Mouse (Mus musculus): ENCODE results near the gene Acsm5. TPM values are rescaled to one million over a fixed set of nuclear protein-coding genes. Genes with fewer than 3 reads are reported as not detected.
"Not testable (repeated sequence)": the region's sequence is repeated elsewhere in the genome, so short reads cannot be mapped to it uniquely, and the experiment has no call there.

Gene Acsm5
- total and polyA plus RNA-seq, 3 experiments, result not detected

DNA sequence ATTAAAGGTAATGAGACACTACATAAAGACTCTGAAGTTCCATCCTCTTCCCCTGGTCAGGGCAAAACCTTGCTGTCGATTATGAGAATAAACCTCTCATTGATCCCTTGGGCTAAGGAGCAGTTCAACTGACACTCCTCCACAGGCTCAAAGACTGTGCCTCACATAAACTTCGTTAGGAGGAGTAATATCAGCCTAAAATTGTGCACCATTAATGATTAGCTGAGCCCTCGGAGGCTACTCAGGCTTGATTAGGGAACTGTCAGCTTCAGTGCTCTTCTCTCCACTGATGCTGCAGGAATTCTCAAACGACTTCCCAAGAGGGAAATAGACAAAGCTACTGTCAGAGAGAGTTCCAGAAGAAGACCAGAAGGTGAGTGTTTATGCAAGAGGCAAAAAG lies 42.2 kb downstream of the Acsm5 start:
- no peak overlapping the region for H3K4me3 ChIP-seq (ENCODE audit: control insufficient read depth in 1 of 2, insufficient read depth in 1 of 2, low read depth in 2 of 2, low read length in 2 of 2)
- no peak for TF ChIP-seq CHD1 (IDR thresholded peaks at IDR 0.05; ENCODE audit: low read depth, low read length)
- no peaks in the 10 kb centered on the region for H3K36me3 ChIP-seq (ENCODE audit: control insufficient read depth in 1 of 2, insufficient read depth in 2 of 2, low read length in 2 of 2)
- H3K79me2 ChIP-seq (ENCODE audit: control insufficient read depth, insufficient read depth, low read length, poor library complexity), result no peaks in the 10 kb centered on the region
- no peaks in the 10 kb centered on the region for H3K4me1 ChIP-seq (ENCODE audit: control insufficient read depth in 1 of 2, insufficient read depth in 2 of 2, low read length in 2 of 2)
- no peaks in the 10 kb centered on the region for H3K9me3 ChIP-seq (replicated peaks; ENCODE audit: insufficient read depth, low read length)
- no peak for DNase-seq (ENCODE audit: low read depth, low spot score)
- no peak overlapping the region for H3K27ac ChIP-seq (ENCODE audit: control insufficient read depth, low read depth, low read length)
- no peaks in the 10 kb centered on the region; a peak in 1 of 4 replicates for H3K27me3 ChIP-seq (ENCODE audit: control insufficient read depth in 1 of 2, insufficient read depth in 2 of 2, low read length in 2 of 2)
- H3K9ac ChIP-seq (ENCODE audit: control insufficient read depth, low read depth, low read length, poor library complexity, severe bottlenecking), result no peak overlapping the region

DNA sequence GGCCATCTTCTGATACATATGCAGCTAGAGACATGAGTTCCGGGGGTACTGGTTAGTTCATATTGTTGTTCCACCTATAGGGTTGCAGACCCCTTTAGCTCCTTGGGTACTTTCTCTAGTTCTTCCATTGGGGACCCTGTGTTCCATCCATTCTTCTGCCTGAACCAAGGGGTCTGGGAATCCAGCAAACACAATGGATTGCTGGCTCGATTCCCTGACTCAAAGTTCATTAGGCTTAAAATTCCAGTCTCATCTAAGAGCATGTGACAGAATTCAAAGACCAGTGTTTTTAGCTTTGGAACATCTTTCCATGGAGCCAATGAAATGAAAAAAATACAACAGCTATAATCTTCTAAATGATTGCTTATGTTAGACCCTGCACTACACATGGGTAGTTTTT lies 43.2 kb downstream of the Acsm5 start:
- H3K9ac ChIP-seq (ENCODE audit: control insufficient read depth, low read depth, low read length, poor library complexity, severe bottlenecking); H3K27ac ChIP-seq (ENCODE audit: control insufficient read depth, low read depth, low read length); H3K27me3 ChIP-seq (ENCODE audit: control insufficient read depth in 1 of 2, insufficient read depth in 2 of 2, low read length in 2 of 2); H3K4me3 ChIP-seq (ENCODE audit: control insufficient read depth in 1 of 2, insufficient read depth in 1 of 2, low read depth in 2 of 2, low read length in 2 of 2); H3K9me3 ChIP-seq (replicated peaks; ENCODE audit: insufficient read depth, low read length); H3K36me3 ChIP-seq (ENCODE audit: control insufficient read depth in 1 of 2, insufficient read depth in 2 of 2, low read length in 2 of 2); H3K79me2 ChIP-seq (ENCODE audit: control insufficient read depth, insufficient read depth, low read length, poor library complexity); DNase-seq (ENCODE audit: low read depth, low spot score); H3K4me1 ChIP-seq (ENCODE audit: control insufficient read depth in 1 of 2, insufficient read depth in 2 of 2, low read length in 2 of 2): not testable (repeated sequence)

DNA sequence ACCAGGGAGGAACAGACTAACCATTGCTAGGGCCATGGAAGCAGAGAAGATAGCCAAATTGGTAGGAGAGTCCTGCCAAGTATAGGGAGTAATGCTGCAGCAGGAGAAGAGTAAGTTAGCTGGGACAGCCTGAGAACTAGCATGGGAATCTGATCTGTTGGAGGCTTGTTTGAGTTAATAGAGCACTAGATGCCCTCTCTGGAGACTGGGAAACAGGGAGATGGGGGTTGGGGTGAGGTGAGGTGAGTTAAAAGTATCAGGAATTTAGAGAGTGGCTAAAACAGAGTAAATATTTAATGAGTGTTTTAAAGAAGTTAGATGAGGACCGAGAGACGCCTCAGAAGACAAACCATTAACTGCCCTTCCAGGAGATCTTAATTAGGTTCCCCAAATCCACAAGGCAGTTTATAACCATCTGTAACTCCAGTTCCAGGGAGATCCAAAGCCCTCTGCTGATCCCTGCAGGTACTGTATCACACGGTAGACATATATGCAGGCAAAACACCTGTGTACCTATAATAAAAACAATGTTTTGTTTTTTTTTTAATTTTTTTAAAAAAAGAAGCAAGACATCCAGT lies 75.4 kb downstream of the Acsm5 start:
- H3K9ac ChIP-seq (ENCODE audit: control insufficient read depth, low read depth, low read length, poor library complexity, severe bottlenecking), result no peak overlapping the region
- H3K4me1 ChIP-seq (ENCODE audit: control insufficient read depth in 1 of 2, insufficient read depth in 2 of 2, low read length in 2 of 2), result no peaks in the 10 kb centered on the region
- H3K79me2 ChIP-seq (ENCODE audit: control insufficient read depth, insufficient read depth, low read length, poor library complexity), result no peaks in the 10 kb centered on the region
- DNase-seq (ENCODE audit: low read depth, low spot score), result no peak
- no peak overlapping the region for H3K27ac ChIP-seq (ENCODE audit: control insufficient read depth, low read depth, low read length)
- TF ChIP-seq POLR2AphosphoS5 (IDR thresholded peaks at IDR 0.05; ENCODE audit: borderline replicate concordance, low read depth, low read length) (no peak), ELF1 (IDR thresholded peaks at IDR 0.05; ENCODE audit: low read depth, low read length) (no peak), JUND (IDR thresholded peaks at IDR 0.05; ENCODE audit: low read depth, low read length) (no peak)
- H3K36me3 ChIP-seq (ENCODE audit: control insufficient read depth in 1 of 2, insufficient read depth in 2 of 2, low read length in 2 of 2), result no peaks in the 10 kb centered on the region
- no peaks in the 10 kb centered on the region for H3K27me3 ChIP-seq (ENCODE audit: control insufficient read depth in 1 of 2, insufficient read depth in 2 of 2, low read length in 2 of 2)
- no peaks in the 10 kb centered on the region for H3K9me3 ChIP-seq (replicated peaks; ENCODE audit: insufficient read depth, low read length)
- H3K4me3 ChIP-seq (ENCODE audit: control insufficient read depth in 1 of 2, insufficient read depth in 1 of 2, low read depth in 2 of 2, low read length in 2 of 2), result no peak overlapping the region

Other genes starting within 250 kb of the Acsm5 start
- gene Gp2, start 60.2 kb upstream of the Acsm5 start, total RNA-seq (2012; rRNA removed), result not detected in 2 replicates
- gene Gp2, start 60.2 kb upstream of the Acsm5 start, polyA plus RNA-seq (2012; ENCODE audit: insufficient read depth in 1 of 2, insufficient read length in 2 of 2, low read depth in 1 of 2, low replicate concordance in 2 of 2, missing spikeins in 1 of 2), result not detected
- gene Umod, start 40.2 kb upstream of the Acsm5 start, total RNA-seq (2012; rRNA removed), result not detected in 2 replicates
- not detected for gene Umod, start 40.2 kb upstream of the Acsm5 start, polyA plus RNA-seq (2012; ENCODE audit: insufficient read depth in 1 of 2, insufficient read length in 2 of 2, low read depth in 1 of 2, low replicate concordance in 2 of 2, missing spikeins in 1 of 2)
- 0.12 TPM in 1 of 2 replicates, not detected in the other for gene Pdilt, start 4.0 kb downstream of the Acsm5 start, total RNA-seq (2012; rRNA removed)
- gene Pdilt, start 4.0 kb downstream of the Acsm5 start, polyA plus RNA-seq (2012; ENCODE audit: insufficient read depth in 1 of 2, insufficient read length in 2 of 2, low read depth in 1 of 2, low replicate concordance in 2 of 2, missing spikeins in 1 of 2), result not detected
- not detected in 2 replicates for gene Acsm2, start 34.9 kb downstream of the Acsm5 start, total RNA-seq (2012; rRNA removed)
- gene Acsm2, start 34.9 kb downstream of the Acsm5 start, polyA plus RNA-seq (2012; ENCODE audit: insufficient read depth in 1 of 2, insufficient read length in 2 of 2, low read depth in 1 of 2, low replicate concordance in 2 of 2, missing spikeins in 1 of 2), result not detected
- not detected in 2 replicates for gene Acsm1, start 87.6 kb downstream of the Acsm5 start, total RNA-seq (2012; rRNA removed)
- gene Acsm1, start 87.6 kb downstream of the Acsm5 start, polyA plus RNA-seq (2012; ENCODE audit: insufficient read depth in 1 of 2, insufficient read length in 2 of 2, low read depth in 1 of 2, low replicate concordance in 2 of 2, missing spikeins in 1 of 2), result not detected
- not detected in 2 replicates for gene Acsm4, start 170.6 kb downstream of the Acsm5 start, total RNA-seq (2012; rRNA removed)
- gene Acsm4, start 170.6 kb downstream of the Acsm5 start, polyA plus RNA-seq (2012; ENCODE audit: insufficient read depth in 1 of 2, insufficient read length in 2 of 2, low read depth in 1 of 2, low replicate concordance in 2 of 2, missing spikeins in 1 of 2), result not detected
- 56.7 and 67.5 TPM in 2 replicates for gene Thumpd1, start 201.3 kb downstream of the Acsm5 start, total RNA-seq (2012; rRNA removed)
- 10 to 100 TPM in 1 of 2 experiments, not detected in 1; 56.4 TPM for gene Thumpd1, start 201.3 kb downstream of the Acsm5 start, polyA plus RNA-seq (2012; ENCODE audit: insufficient read depth in 1 of 2, insufficient read length in 2 of 2, low read depth in 1 of 2, low replicate concordance in 2 of 2, missing spikeins in 1 of 2)
- 0.08 TPM in 1 of 2 replicates, not detected in the other for gene Acsm3, start 241.5 kb downstream of the Acsm5 start, total RNA-seq (2012; rRNA removed)
- gene Acsm3, start 241.5 kb downstream of the Acsm5 start, polyA plus RNA-seq (2012; ENCODE audit: insufficient read depth in 1 of 2, insufficient read length in 2 of 2, low read depth in 1 of 2, low replicate concordance in 2 of 2, missing spikeins in 1 of 2), result under 1 TPM in 1 of 2 experiments, not detected in 1; 0.54 TPM